Mouse (Mus musculus): ENCODE data around the gene Nkd1. TPM values are rescaled to one million over a fixed set of nuclear protein-coding genes. Genes with fewer than 3 reads are reported as not detected.

The Nkd1 gene
- total and polyA plus RNA-seq, 3 experiments, result 0.05 TPM; not detected in 2

GRCm38 (mm10) chr8:88588205-88588889 lies 67.2 kb downstream of the Nkd1 start:
- Histone ChIP-seq H3K36me3 (replicated peaks) (no peaks in the 10 kb centered on the region), H3K9me3 (replicated peaks) (no peaks in the 10 kb centered on the region), H3K4me3 (ENCODE audit: low read depth, low read length) (no peak overlapping the region), H3K27me3 (ENCODE audit: insufficient read depth, low read length) (no peaks in the 10 kb centered on the region), H3K4me1 (ENCODE audit: insufficient read depth, low read depth, low read length) (no peaks in the 10 kb centered on the region)
- DNase-seq (ENCODE audit: low spot score) (no peak), ATAC-seq (ENCODE audit: extremely low read depth, insufficient number of reproducible peaks, low FRiP score, poor library complexity, severe bottlenecking) (no peak)
- TF ChIP-seq POLR2AphosphoS5 (IDR thresholded peaks at IDR 0.05; ENCODE audit: insufficient replicate concordance, low read depth, low read length), result no peak
- no peak for TF ChIP-seq GATA1 (IDR thresholded peaks at IDR 0.05; ENCODE audit: borderline replicate concordance, low read length)
- TF ChIP-seq GATA2 (IDR thresholded peaks at IDR 0.05; ENCODE audit: borderline replicate concordance, low read depth, low read length), result no peak
- no peak for TF ChIP-seq CTCF (IDR thresholded peaks at IDR 0.05; ENCODE audit: low read depth, low read length)
- TF ChIP-seq TAL1 (conservative IDR thresholded peaks at IDR 0.05; ENCODE audit: low read depth, low read length), result no peak

- Histone ChIP-seq H3K4me1 (ENCODE audit: insufficient read depth, low read depth, low read length) (no peaks in the 10 kb centered on the region), H3K9me3 (replicated peaks) (no peaks in the 10 kb centered on the region), H3K4me3 (ENCODE audit: low read depth, low read length) (no peak overlapping the region), H3K27me3 (ENCODE audit: insufficient read depth, low read length) (no peaks in the 10 kb centered on the region), H3K36me3 (replicated peaks) (no peaks in the 10 kb centered on the region)
- ATAC-seq (ENCODE audit: extremely low read depth, insufficient number of reproducible peaks, low FRiP score, poor library complexity, severe bottlenecking) (no peak), DNase-seq (ENCODE audit: low spot score) (no peak)
- TF ChIP-seq CTCF (IDR thresholded peaks at IDR 0.05; ENCODE audit: low read depth, low read length) (no peak), TAL1 (conservative IDR thresholded peaks at IDR 0.05; ENCODE audit: low read depth, low read length) (no peak), GATA2 (IDR thresholded peaks at IDR 0.05; ENCODE audit: borderline replicate concordance, low read depth, low read length) (no peak), POLR2AphosphoS5 (IDR thresholded peaks at IDR 0.05; ENCODE audit: insufficient replicate concordance, low read depth, low read length) (no peak), GATA1 (IDR thresholded peaks at IDR 0.05; ENCODE audit: borderline replicate concordance, low read length) (no peak)
Observed at GRCm38 (mm10) chr8:88590226-88590625, 69.1 kb downstream of the Nkd1 start.

- Histone ChIP-seq H3K4me1 (ENCODE audit: insufficient read depth, low read depth, low read length) (no peaks in the 10 kb centered on the region), H3K4me3 (ENCODE audit: low read depth, low read length) (no peak overlapping the region), H3K27me3 (ENCODE audit: insufficient read depth, low read length) (no peaks in the 10 kb centered on the region), H3K9me3 (replicated peaks) (no peaks in the 10 kb centered on the region), H3K36me3 (replicated peaks) (no peaks in the 10 kb centered on the region)
- no peak for TF ChIP-seq GATA2 (IDR thresholded peaks at IDR 0.05; ENCODE audit: borderline replicate concordance, low read depth, low read length)
- no peak for TF ChIP-seq TAL1 (conservative IDR thresholded peaks at IDR 0.05; ENCODE audit: low read depth, low read length)
- TF ChIP-seq CTCF (IDR thresholded peaks at IDR 0.05; ENCODE audit: low read depth, low read length), result no peak
- no peak for TF ChIP-seq GATA1 (IDR thresholded peaks at IDR 0.05; ENCODE audit: borderline replicate concordance, low read length)
- no peak for TF ChIP-seq POLR2AphosphoS5 (IDR thresholded peaks at IDR 0.05; ENCODE audit: insufficient replicate concordance, low read depth, low read length)
- no peak for ATAC-seq (ENCODE audit: extremely low read depth, insufficient number of reproducible peaks, low FRiP score, poor library complexity, severe bottlenecking)
- no peak for DNase-seq (ENCODE audit: low spot score)
Observed at GRCm38 (mm10) chr8:88593947-88594346, 72.8 kb downstream of the Nkd1 start.

- H3K27me3 ChIP-seq (ENCODE audit: insufficient read depth, low read length), result no peaks in the 10 kb centered on the region
- DNase-seq (ENCODE audit: low spot score), result no peak
- no peak for ATAC-seq (ENCODE audit: extremely low read depth, insufficient number of reproducible peaks, low FRiP score, poor library complexity, severe bottlenecking)
Observed at GRCm38 (mm10) chr8:88596042-88596441, 74.9 kb downstream of the Nkd1 start.

GRCm38 (mm10) chr8:88598578-88598977 lies 77.4 kb downstream of the Nkd1 start:
- TF ChIP-seq GATA1 (IDR thresholded peaks at IDR 0.05; ENCODE audit: borderline replicate concordance, low read length), result no peak
- TF ChIP-seq TAL1 (conservative IDR thresholded peaks at IDR 0.05; ENCODE audit: low read depth, low read length), result no peak
- no peak for TF ChIP-seq CTCF (IDR thresholded peaks at IDR 0.05; ENCODE audit: low read depth, low read length)
- no peak for TF ChIP-seq POLR2AphosphoS5 (IDR thresholded peaks at IDR 0.05; ENCODE audit: insufficient replicate concordance, low read depth, low read length)
- no peak for TF ChIP-seq GATA2 (IDR thresholded peaks at IDR 0.05; ENCODE audit: borderline replicate concordance, low read depth, low read length)
- ATAC-seq (ENCODE audit: extremely low read depth, insufficient number of reproducible peaks, low FRiP score, poor library complexity, severe bottlenecking), result no peak
- DNase-seq (ENCODE audit: low spot score), result no peak

More at GRCm38 (mm10) chr8:88596042-88596441, 74.9 kb downstream of the Nkd1 start:
- Histone ChIP-seq H3K4me3 (ENCODE audit: low read depth, low read length) (no peak overlapping the region), H3K36me3 (replicated peaks) (no peaks in the 10 kb centered on the region), H3K9me3 (replicated peaks) (no peaks in the 10 kb centered on the region), H3K4me1 (ENCODE audit: insufficient read depth, low read depth, low read length) (no peaks in the 10 kb centered on the region)
- no peak for TF ChIP-seq POLR2AphosphoS5 (IDR thresholded peaks at IDR 0.05; ENCODE audit: insufficient replicate concordance, low read depth, low read length)
- TF ChIP-seq CTCF (IDR thresholded peaks at IDR 0.05; ENCODE audit: low read depth, low read length), result no peak
- no peak for TF ChIP-seq GATA1 (IDR thresholded peaks at IDR 0.05; ENCODE audit: borderline replicate concordance, low read length)
- TF ChIP-seq TAL1 (conservative IDR thresholded peaks at IDR 0.05; ENCODE audit: low read depth, low read length), result no peak
- TF ChIP-seq GATA2 (IDR thresholded peaks at IDR 0.05; ENCODE audit: borderline replicate concordance, low read depth, low read length), result no peak

GRCm38 (mm10) chr8:88599491-88599890 lies 78.3 kb downstream of the Nkd1 start:
- Histone ChIP-seq H3K36me3 (replicated peaks) (no peaks in the 10 kb centered on the region), H3K27me3 (ENCODE audit: insufficient read depth, low read length) (no peaks in the 10 kb centered on the region), H3K4me1 (ENCODE audit: insufficient read depth, low read depth, low read length) (no peaks in the 10 kb centered on the region), H3K4me3 (ENCODE audit: low read depth, low read length) (no peak overlapping the region), H3K9me3 (replicated peaks) (no peaks in the 10 kb centered on the region)
- ATAC-seq (ENCODE audit: extremely low read depth, insufficient number of reproducible peaks, low FRiP score, poor library complexity, severe bottlenecking) (no peak), DNase-seq (ENCODE audit: low spot score) (no peak)
- TF ChIP-seq POLR2AphosphoS5 (IDR thresholded peaks at IDR 0.05; ENCODE audit: insufficient replicate concordance, low read depth, low read length), result no peak
- no peak for TF ChIP-seq GATA1 (IDR thresholded peaks at IDR 0.05; ENCODE audit: borderline replicate concordance, low read length)
- TF ChIP-seq TAL1 (conservative IDR thresholded peaks at IDR 0.05; ENCODE audit: low read depth, low read length), result no peak
- no peak for TF ChIP-seq CTCF (IDR thresholded peaks at IDR 0.05; ENCODE audit: low read depth, low read length)
- TF ChIP-seq GATA2 (IDR thresholded peaks at IDR 0.05; ENCODE audit: borderline replicate concordance, low read depth, low read length), result no peak

More at GRCm38 (mm10) chr8:88598578-88598977, 77.4 kb downstream of the Nkd1 start:
- Histone ChIP-seq H3K4me1 (ENCODE audit: insufficient read depth, low read depth, low read length) (no peaks in the 10 kb centered on the region), H3K27me3 (ENCODE audit: insufficient read depth, low read length) (no peaks in the 10 kb centered on the region), H3K36me3 (replicated peaks) (no peaks in the 10 kb centered on the region), H3K4me3 (ENCODE audit: low read depth, low read length) (no peak overlapping the region), H3K9me3 (replicated peaks) (no peaks in the 10 kb centered on the region)
